Mouse (Mus musculus): ENCODE data around the gene Clrn3. TPM values are rescaled to one million over a fixed set of nuclear protein-coding genes. Genes with fewer than 3 reads are reported as not detected.

Clrn3 gene
- total and polyA plus RNA-seq, 2 experiments from 2014 or later = 0.10 TPM; not detected in 1

- Histone ChIP-seq H3K9me3 (ENCODE audit: low read length) (no peaks in the 10 kb centered on the region), H3K4me2 (ENCODE audit: low read depth) (peak within 1 kb of the TSS; percentile 88), H3K4me1 (ENCODE audit: insufficient read depth) (no peaks in the 10 kb centered on the region), H3K9ac (peak within 1 kb of the TSS; percentile 75), H3K27me3 (ENCODE audit: insufficient read depth, low read length) (no peaks in the 10 kb centered on the region; the same call in 1 of the 2 replicates), H3K4me3 (ENCODE audit: low read depth, low read length) (peak within 1 kb of the TSS; percentile 69), H3K36me3 (ENCODE audit: insufficient read depth) (no peaks in the 10 kb centered on the region), H3K27ac (ENCODE audit: low read depth, low read length) (peak within 1 kb of the TSS; percentile 74)
- DNase-seq = peak; percentile 93
- peak; percentile 87 for TF ChIP-seq CTCF (IDR thresholded peaks at IDR 0.05; ENCODE audit: low read depth)
- 4% methylated on average over 28 of the region's 28 CpGs for WGBS
- ATAC-seq = peak; percentile 97
Observed at GRCm38 (mm10) chr7:135537341-135537901, 9.0 kb upstream of the Clrn3 start, which contains the start of gene Ptpre. Gene Ptpre, plus strand, starts transcription at chr7:135537481.

- Histone ChIP-seq H3K9ac (no peak overlapping the region), H3K9me3 (ENCODE audit: low read length) (no peaks in the 10 kb centered on the region), H3K36me3 (ENCODE audit: insufficient read depth) (no peaks in the 10 kb centered on the region), H3K4me3 (ENCODE audit: low read depth, low read length) (no peak overlapping the region), H3K27ac (ENCODE audit: low read depth, low read length) (no peak overlapping the region), H3K27me3 (ENCODE audit: insufficient read depth, low read length) (no peaks in the 10 kb centered on the region; the same call in 1 of the 2 replicates), H3K4me1 (ENCODE audit: insufficient read depth) (no peaks in the 10 kb centered on the region), H3K4me2 (ENCODE audit: low read depth) (no peak overlapping the region)
- WGBS = 87% methylated on average over 3 of the region's 3 CpGs
- ATAC-seq (no peak), DNase-seq (no peak)
- no peak for TF ChIP-seq CTCF (IDR thresholded peaks at IDR 0.05; ENCODE audit: low read depth)
Observed at GRCm38 (mm10) chr7:135535908-135536307, 7.5 kb upstream of the Clrn3 start.

DNA sequence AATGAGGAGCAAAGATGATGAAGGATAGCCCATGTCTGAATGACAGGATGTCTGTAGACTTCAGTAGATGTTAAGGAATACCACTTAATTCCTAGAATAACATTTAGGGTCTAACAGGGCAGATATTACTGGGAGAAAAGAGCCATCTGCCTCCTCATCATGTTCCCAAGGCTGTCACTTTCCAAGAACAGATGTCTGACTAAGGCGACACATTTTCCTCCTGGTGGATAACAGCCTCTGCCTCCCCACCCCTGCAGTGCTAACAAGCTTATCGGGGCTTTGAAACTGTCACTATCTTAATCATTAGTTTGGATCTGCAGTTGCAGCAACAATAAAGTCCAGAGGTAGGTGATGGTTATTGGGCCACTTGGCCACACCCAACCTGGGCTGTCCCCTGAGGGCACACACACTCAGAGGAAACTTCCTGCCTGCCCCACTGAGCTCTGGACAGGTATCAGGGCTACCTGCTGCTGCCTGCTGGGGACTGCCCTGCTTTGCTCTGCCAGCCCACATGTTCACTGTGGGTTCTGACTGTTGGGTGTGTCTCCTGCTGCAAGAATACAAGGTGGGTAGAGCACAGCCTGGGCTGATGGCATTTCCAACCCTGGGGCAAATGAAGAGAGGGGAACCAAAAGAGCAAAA lies 6.2 kb upstream of the Clrn3 start:
- H3K36me3 ChIP-seq (ENCODE audit: insufficient read depth) = no peaks in the 10 kb centered on the region
- no peak for ATAC-seq
- no peaks in the 10 kb centered on the region for H3K9me3 ChIP-seq (ENCODE audit: low read length)
- no peak overlapping the region for H3K4me2 ChIP-seq (ENCODE audit: low read depth)
- 38% methylated on average over 2 of the region's 2 CpGs for WGBS
- H3K4me3 ChIP-seq (ENCODE audit: low read depth, low read length) = no peak overlapping the region
- H3K27me3 ChIP-seq (ENCODE audit: insufficient read depth, low read length) = no peaks in the 10 kb centered on the region; the same call in 1 of the 2 replicates
- H3K9ac ChIP-seq = no peak overlapping the region
- no peak overlapping the region for H3K27ac ChIP-seq (ENCODE audit: low read depth, low read length)
- no peak for TF ChIP-seq CTCF (IDR thresholded peaks at IDR 0.05; ENCODE audit: low read depth)
- DNase-seq = peak; percentile 59
- no peaks in the 10 kb centered on the region for H3K4me1 ChIP-seq (ENCODE audit: insufficient read depth)

DNA sequence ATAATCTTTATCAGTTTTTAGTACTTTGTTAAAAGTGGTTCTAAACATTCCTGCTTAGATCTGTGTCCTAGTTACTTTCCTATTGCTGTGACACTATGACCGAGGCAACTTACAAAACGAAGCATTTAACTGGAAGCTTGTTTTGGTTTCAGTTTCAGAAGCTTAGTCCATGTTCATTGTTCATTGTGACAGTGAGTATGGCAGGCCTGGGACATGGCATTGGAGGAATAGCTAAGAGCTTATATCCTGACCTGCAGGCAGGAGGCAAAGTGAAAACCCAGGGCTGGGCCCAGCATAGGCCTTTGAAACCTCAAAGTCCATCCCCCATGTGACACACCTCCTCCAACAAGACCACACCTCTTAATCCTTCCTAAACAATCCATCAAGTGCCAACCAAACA lies 614 bp upstream of the Clrn3 start:
- Histone ChIP-seq H3K4me2 (ENCODE audit: low read depth) (no peak overlapping the region), H3K9me3 (ENCODE audit: low read length) (no peaks in the 10 kb centered on the region), H3K27ac (ENCODE audit: low read depth, low read length) (no peak overlapping the region), H3K36me3 (ENCODE audit: insufficient read depth) (no peaks in the 10 kb centered on the region), H3K4me1 (ENCODE audit: insufficient read depth) (no peaks in the 10 kb centered on the region), H3K27me3 (ENCODE audit: insufficient read depth, low read length) (no peaks in the 10 kb centered on the region), H3K9ac (no peak overlapping the region), H3K4me3 (ENCODE audit: low read depth, low read length) (no peak overlapping the region)
- 83% methylated on average over 2 of the region's 2 CpGs for whole genome bisulfite sequencing
- TF ChIP-seq CTCF (IDR thresholded peaks at IDR 0.05; ENCODE audit: low read depth) = no peak
- DNase-seq (no peak), ATAC-seq (no peak)

DNA sequence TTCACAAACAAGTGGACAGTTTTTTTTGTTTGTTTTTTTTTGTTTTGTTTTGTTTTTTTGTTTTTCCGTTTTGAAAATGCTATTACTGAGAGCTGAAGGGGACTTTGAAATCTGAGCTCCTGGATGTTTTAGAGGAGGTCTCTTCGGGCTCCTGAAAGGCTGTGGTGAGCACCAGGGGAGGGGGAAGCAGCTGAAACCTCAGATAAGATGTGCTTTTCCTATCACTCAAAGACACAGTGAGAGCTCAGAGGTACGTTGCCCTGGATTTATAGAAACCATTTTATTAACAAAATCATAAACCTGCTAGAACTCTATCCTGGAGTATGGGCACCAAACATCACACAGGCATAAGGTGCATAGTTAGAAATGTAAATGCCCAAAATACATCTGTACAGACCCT lies 1.3 kb downstream of the Clrn3 start:
- no peak for ATAC-seq
- TF ChIP-seq CTCF (IDR thresholded peaks at IDR 0.05; ENCODE audit: low read depth) = no peak
- WGBS = 84% methylated on average over 3 of the region's 3 CpGs

DNA sequence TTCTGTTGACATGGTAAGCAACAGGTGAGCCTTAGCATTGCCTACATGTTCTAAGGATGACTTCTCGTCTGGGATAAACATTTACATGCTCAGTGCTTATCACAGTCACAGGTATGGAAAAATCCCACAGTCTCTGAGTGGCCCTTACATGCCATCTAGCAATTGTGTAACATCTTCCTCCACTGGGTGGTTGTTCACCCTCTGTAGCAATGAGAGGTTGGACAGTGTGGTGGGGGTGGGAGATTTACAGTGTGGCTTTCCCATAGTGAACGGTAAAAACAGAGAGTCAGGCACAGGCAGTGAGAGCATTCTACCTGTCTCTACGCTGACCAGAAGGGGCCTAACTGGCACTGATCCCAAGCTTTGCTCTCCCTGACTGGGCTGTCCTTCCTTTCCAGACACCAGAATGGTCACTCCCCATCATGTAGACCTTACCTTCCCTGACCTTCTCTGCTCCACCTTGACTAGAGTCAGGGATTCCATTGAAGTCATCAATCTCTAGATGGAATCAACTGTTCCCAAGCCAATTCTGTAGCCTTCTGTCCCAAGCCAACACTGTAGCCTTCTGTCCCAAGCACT lies 1.8 kb downstream of the Clrn3 start:
- DNase-seq = no peak
- 88% methylated on average over 3 of the region's 3 CpGs for WGBS
- no peak overlapping the region for H3K9ac ChIP-seq
- no peak overlapping the region for H3K27ac ChIP-seq (ENCODE audit: low read depth, low read length)
- H3K4me2 ChIP-seq (ENCODE audit: low read depth) = no peak overlapping the region
- no peaks in the 10 kb centered on the region for H3K9me3 ChIP-seq (ENCODE audit: low read length)
- H3K36me3 ChIP-seq (ENCODE audit: insufficient read depth) = no peaks in the 10 kb centered on the region
- no peaks in the 10 kb centered on the region for H3K4me1 ChIP-seq (ENCODE audit: insufficient read depth)
- no peak overlapping the region for H3K4me3 ChIP-seq (ENCODE audit: low read depth, low read length)
- TF ChIP-seq CTCF (IDR thresholded peaks at IDR 0.05; ENCODE audit: low read depth) = no peak
- H3K27me3 ChIP-seq (ENCODE audit: insufficient read depth, low read length) = no peaks in the 10 kb centered on the region
- ATAC-seq = no peak

More for the DNA sequence above, 1.3 kb downstream of the Clrn3 start:
- no peak for DNase-seq
- H3K9me3 ChIP-seq (ENCODE audit: low read length) = no peaks in the 10 kb centered on the region
- H3K27ac ChIP-seq (ENCODE audit: low read depth, low read length) = no peak overlapping the region
- H3K4me1 ChIP-seq (ENCODE audit: insufficient read depth) = no peaks in the 10 kb centered on the region
- no peak overlapping the region for H3K4me3 ChIP-seq (ENCODE audit: low read depth, low read length)
- H3K9ac ChIP-seq = no peak overlapping the region
- no peaks in the 10 kb centered on the region for H3K27me3 ChIP-seq (ENCODE audit: insufficient read depth, low read length)
- H3K36me3 ChIP-seq (ENCODE audit: insufficient read depth) = no peaks in the 10 kb centered on the region
- H3K4me2 ChIP-seq (ENCODE audit: low read depth) = no peak overlapping the region

DNA sequence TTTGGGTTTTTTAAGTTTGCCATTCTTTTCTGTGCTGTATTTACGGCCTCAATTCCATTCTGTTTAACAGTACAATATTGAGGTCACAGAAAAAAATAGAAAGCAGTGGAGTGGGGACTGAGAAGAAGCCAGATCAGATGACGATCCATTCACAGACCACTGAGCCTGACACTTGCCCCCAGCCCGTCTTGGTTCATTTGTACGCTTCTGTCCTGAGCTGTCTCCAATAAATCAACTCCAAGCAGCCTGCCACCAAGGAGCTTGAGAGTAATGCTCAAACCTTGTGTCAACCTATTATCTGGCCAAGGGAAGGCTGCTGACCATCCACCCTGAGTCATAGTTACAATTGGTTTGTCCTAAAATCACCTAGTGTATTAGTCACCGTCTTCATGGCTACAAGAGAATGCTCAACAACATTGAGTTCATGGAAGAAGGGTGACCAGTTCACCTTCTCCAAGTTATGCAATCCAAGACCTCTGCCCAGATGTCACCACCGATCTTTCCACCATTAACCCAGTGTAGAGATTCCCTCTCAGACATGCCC lies 4.0 kb downstream of the Clrn3 start:
- DNase-seq (no peak), ATAC-seq (no peak)
- TF ChIP-seq CTCF (IDR thresholded peaks at IDR 0.05; ENCODE audit: low read depth) = no peak
- H3K27ac ChIP-seq (ENCODE audit: low read depth, low read length) = no peak overlapping the region
- H3K27me3 ChIP-seq (ENCODE audit: insufficient read depth, low read length) = no peaks in the 10 kb centered on the region
- no peaks in the 10 kb centered on the region for H3K4me1 ChIP-seq (ENCODE audit: insufficient read depth)
- 90% methylated on average over 6 of the region's 6 CpGs for WGBS
- H3K36me3 ChIP-seq (ENCODE audit: insufficient read depth) = no peaks in the 10 kb centered on the region
- no peak overlapping the region for H3K9ac ChIP-seq
- no peak overlapping the region for H3K4me3 ChIP-seq (ENCODE audit: low read depth, low read length)
- H3K4me2 ChIP-seq (ENCODE audit: low read depth) = no peak overlapping the region
- no peaks in the 10 kb centered on the region for H3K9me3 ChIP-seq (ENCODE audit: low read length)

Measured in forebrain, postnatal 0 days (tissue).